Mouse (Mus musculus): ENCODE measurements around the gene Adarb1.

DNA sequence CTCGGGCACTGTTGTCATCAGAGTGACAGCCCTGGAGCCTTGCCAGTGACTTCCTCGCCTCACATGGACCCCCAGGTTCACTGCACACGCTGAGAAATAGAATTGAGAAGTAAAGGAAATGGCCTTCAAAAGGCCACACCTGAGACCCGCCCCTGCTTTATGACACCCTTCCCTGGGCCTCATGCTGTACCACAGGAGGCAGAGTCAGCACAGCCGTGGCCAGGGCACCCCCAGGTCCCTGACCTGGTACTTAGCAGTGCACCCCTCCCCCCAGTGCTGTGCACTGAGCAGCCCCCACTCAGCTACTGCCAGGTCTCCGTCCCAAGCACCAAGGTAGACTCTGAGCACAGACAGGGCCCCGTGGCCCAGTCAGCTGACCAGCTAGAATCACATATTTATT is 148.9 kb downstream of the Adarb1 start:
- TF ChIP-seq CTCF (IDR thresholded peaks at IDR 0.05; ENCODE audit: low read depth): no peak
- no peak for TF ChIP-seq EP300 (IDR thresholded peaks at IDR 0.05; ENCODE audit: low read depth)

Data from liver, embryonic 14.5 days (tissue).